8 mouse cellular contexts compared by ENCODE assay signal in the genomic region with DNA sequence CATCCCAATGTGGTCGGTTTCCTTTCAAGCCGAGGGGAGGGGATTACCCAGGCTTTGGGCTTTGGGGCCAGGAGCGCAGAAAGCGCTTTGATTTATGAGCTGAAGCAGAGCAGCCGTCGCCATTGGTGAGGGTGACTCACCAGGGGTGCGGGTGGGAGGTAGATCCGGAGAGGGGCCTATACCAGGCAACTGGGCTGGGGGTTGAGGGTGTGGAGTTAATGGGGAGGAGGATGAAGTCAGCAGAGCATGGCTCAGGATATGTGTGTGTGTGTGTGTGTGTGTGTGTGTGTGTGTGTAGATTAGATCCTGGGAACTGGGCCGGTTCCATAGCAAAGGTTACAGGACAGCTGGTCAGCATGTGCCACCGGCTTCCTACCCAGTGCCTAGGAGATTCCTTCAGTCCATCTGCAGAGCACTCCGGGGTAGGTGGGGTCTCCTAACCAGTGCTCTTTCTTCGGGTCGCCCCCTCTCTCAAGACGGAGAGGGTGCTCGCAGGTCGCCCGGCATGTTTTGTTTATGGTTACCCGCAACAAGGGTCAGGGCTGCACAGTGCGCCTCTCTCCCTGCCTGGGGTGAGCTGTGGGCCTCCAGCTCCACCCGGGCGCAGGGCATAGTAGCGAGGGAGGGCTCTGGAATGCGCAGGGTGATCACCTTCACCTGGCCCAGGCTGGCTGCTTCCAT. TPM values are rescaled to one million over a fixed set of nuclear protein-coding genes. Genes with fewer than 3 reads are reported as not detected.
A peak's percentile ranks its signal among the peaks of the same experiment; 100 is the strongest.
DNase-seq lines count a peak whose midpoint lies in the region; ATAC-seq and TF ChIP-seq lines count a peak whose summit lies in the region.

No protein-coding gene starts in this region.

- TF ChIP-seq EP300 in heart, adult 2 months (IDR thresholded peaks at IDR 0.05; ENCODE audit: insufficient read depth, low read depth, low read length) = no peak

- peak overlapping the region; percentile 85 for H3K4me3 ChIP-seq in heart, embryonic 14.5 days (ENCODE audit: control insufficient read depth in 1 of 2, insufficient read depth in 1 of 2, low read depth in 1 of 2, low read length in 2 of 2)
- no peak overlapping the region for H3K4me3 ChIP-seq in heart, adult 2 months
- peak overlapping the region; percentile 70 for H3K4me3 ChIP-seq in forebrain, embryonic 15.5 days

- no peak for TF ChIP-seq CTCF in heart, adult 2 months (IDR thresholded peaks at IDR 0.05)

- ATAC-seq in heart, embryonic 14.5 days (ENCODE audit: insufficient number of reproducible peaks, insufficient read depth, low FRiP score, low read depth) = peak; percentile 54; the same call in 1 of the 2 replicates
- ATAC-seq in forebrain, embryonic 15.5 days (replicated peaks) = 0 out of 2 replicates have a peak, but pooled peaks have one; percentile 17

- H3K9me3 ChIP-seq in heart, embryonic 14.5 days (ENCODE audit: control insufficient read depth, low read length) = no peaks in the 10 kb centered on the region
- H3K9me3 ChIP-seq in forebrain, embryonic 15.5 days = no peaks in the 10 kb centered on the region

- no peaks in the 10 kb centered on the region for H3K27me3 ChIP-seq in heart, embryonic 14.5 days (ENCODE audit: control insufficient read depth, insufficient read depth, low read length)
- no peaks in the 10 kb centered on the region; the same call in 1 of the 2 replicates for H3K27me3 ChIP-seq in heart, adult 2 months (ENCODE audit: control insufficient read depth, insufficient read depth, low read length)
- peaks cover 12% of the 10 kb centered on the region; the same call in 1 of the 2 replicates for H3K27me3 ChIP-seq in forebrain, embryonic 15.5 days

- H3K9ac ChIP-seq in heart, embryonic 14.5 days (ENCODE audit: low read length) = peak overlapping the region; percentile 82; the same call in 1 of the 2 replicates
- no peak overlapping the region for H3K9ac ChIP-seq in heart, adult 2 months (ENCODE audit: low read depth, low read length)
- H3K9ac ChIP-seq in forebrain, embryonic 15.5 days (replicated peaks) = no peak overlapping the region

- H3K4me2 ChIP-seq in heart, embryonic 14.5 days (ENCODE audit: low read length) = peak overlapping the region; percentile 98
- H3K4me2 ChIP-seq in forebrain, embryonic 15.5 days (replicated peaks) = peak overlapping the region; percentile 91

- WGBS in heart, embryonic 14.5 days = 16% methylated on average over 22 of the region's 23 CpGs
- WGBS in heart, adult 2 months = 37% methylated on average over 23 of the region's 23 CpGs
- WGBS in forebrain, embryonic 15.5 days = 7% methylated on average over 23 of the region's 23 CpGs

- H3K36me3 ChIP-seq in heart, embryonic 14.5 days (ENCODE audit: control insufficient read depth, insufficient read depth, low read length) = peaks cover 8% of the 10 kb centered on the region; the same call in 1 of the 2 replicates
- H3K36me3 ChIP-seq in heart, adult 2 months (ENCODE audit: control insufficient read depth, insufficient read depth, low read length) = no peaks in the 10 kb centered on the region
- H3K36me3 ChIP-seq in forebrain, embryonic 15.5 days = no peaks in the 10 kb centered on the region

- TF ChIP-seq POLR2A in heart, adult 2 months (IDR thresholded peaks at IDR 0.05; ENCODE audit: insufficient read depth, low read depth, low read length) = no peak

- no peak overlapping the region for H3K27ac ChIP-seq in heart, embryonic 14.5 days (replicated peaks in 1 of 2; ENCODE audit: control insufficient read depth in 1 of 2, insufficient read depth in 1 of 2, low read depth in 2 of 2, low read length in 2 of 2)
- no peak overlapping the region for H3K27ac ChIP-seq in heart, adult 2 months
- no peak overlapping the region for H3K27ac ChIP-seq in forebrain, embryonic 15.5 days (replicated peaks)

- H3K79me2 ChIP-seq in heart, adult 2 months (replicated peaks; ENCODE audit: control insufficient read depth, insufficient read depth, low read length) = no peaks in the 10 kb centered on the region

- no peak for DNase-seq in heart, adult 2 months
- peak; percentile 38 to 70 for DNase-seq in adrenal gland, adult (ENCODE audit: inconsistent age in 2 of 2, low spot score in 1 of 2)
- DNase-seq in kidney, adult 8-10 months = peak; percentile 28 to 30
- DNase-seq in mesoderm, embryonic 11.5 days (ENCODE audit: low read depth, low spot score) = peak; percentile 75
- DNase-seq in urinary bladder, postnatal 4 days (ENCODE audit: low spot score in 2 of 2) = peak; percentile 30 to 61
- DNase-seq in layer of hippocampus, postnatal 14 days (ENCODE audit: low spot score in 2 of 2) = no peak

- H3K4me1 ChIP-seq in heart, embryonic 14.5 days (ENCODE audit: control insufficient read depth in 2 of 2, insufficient read depth in 2 of 2, low read length in 2 of 2) = peaks cover 11% of the 10 kb centered on the region in 2 experiments
- peaks cover 1% of the 10 kb centered on the region; the same call in 1 of the 2 replicates for H3K4me1 ChIP-seq in heart, adult 2 months (ENCODE audit: control insufficient read depth, insufficient read depth, low read length)
- peaks cover 29% of the 10 kb centered on the region for H3K4me1 ChIP-seq in forebrain, embryonic 15.5 days

- intact Hi-C loops in heart, adult 2 months (cut with DNase I) = loop anchor here (5.0 kb wide), 2 partner anchors 63 to 177 kb away; partner anchors contain the start of genes Slc38a6 and Trmt5

RNA-seq across cellular contexts. Expression of gene Six4, which starts 2.7 kb away (rescaled TPM):
- polyA plus RNA-seq in heart, embryonic 14.5 days (2014; fragmentation: Nextera tagmentation; extraction: Ambion mirVana) = 1.2 and 1.4 TPM in 2 replicates
- total RNA-seq in heart, adult 2 months (2021) = 1 to 10 TPM; 3.9 to 6.8 TPM
- polyA plus RNA-seq in heart, adult 2 months (2012; rRNA removed) = 1.6 and 2.6 TPM in 2 replicates
- polyA plus RNA-seq in forebrain, embryonic 15.5 days (2015; fragmentation: Nextera tagmentation; extraction: Ambion mirVana) = 0.39 and 0.56 TPM in 2 replicates
- total RNA-seq in layer of hippocampus, postnatal 14 days (2021) = under 1 TPM; 0.69 to 0.74 TPM

RNA-seq across cellular contexts. Expression of gene Mnat1, which starts 12.9 kb away (rescaled TPM):
- 28.2 and 28.8 TPM in 2 replicates for polyA plus RNA-seq in heart, embryonic 14.5 days (2014; fragmentation: Nextera tagmentation; extraction: Ambion mirVana)
- total RNA-seq in heart, adult 2 months (2021) = 10 to 100 TPM; 16.3 to 16.8 TPM
- 5.6 and 8.6 TPM in 2 replicates for polyA plus RNA-seq in heart, adult 2 months (2012; rRNA removed)
- 16.3 and 16.5 TPM in 2 replicates for polyA plus RNA-seq in forebrain, embryonic 15.5 days (2015; fragmentation: Nextera tagmentation; extraction: Ambion mirVana)
- total RNA-seq in layer of hippocampus, postnatal 14 days (2021) = 10 to 100 TPM; 18.4 to 20.7 TPM

RNA-seq across cellular contexts. Expression of gene Six1, which starts 56.9 kb away (rescaled TPM):
- polyA plus RNA-seq in heart, embryonic 14.5 days (2014; fragmentation: Nextera tagmentation; extraction: Ambion mirVana) = 0.09 and 0.27 TPM in 2 replicates
- total RNA-seq in heart, adult 2 months (2021) = 1 to 10 TPM; 1.2 to 1.4 TPM
- 0.90 and 0.94 TPM in 2 replicates for polyA plus RNA-seq in heart, adult 2 months (2012; rRNA removed)
- 0.25 and 0.29 TPM in 2 replicates for polyA plus RNA-seq in forebrain, embryonic 15.5 days (2015; fragmentation: Nextera tagmentation; extraction: Ambion mirVana)
- total RNA-seq in layer of hippocampus, postnatal 14 days (2021) = under 1 TPM; 0.12 to 0.25 TPM

Comparison
In these comparisons a context has a peak if more than half of its experiments do, and no peak if none do; other contexts are left out.
1. DNase-seq: peak in adrenal gland, adult (2 of 2), kidney, adult 8-10 months (2 of 2), mesoderm, embryonic 11.5 days (single experiment) and urinary bladder, postnatal 4 days (2 of 2); none in heart, adult 2 months (0 of 2) and layer of hippocampus, postnatal 14 days (0 of 2).